Mouse (Mus musculus) midbrain, embryonic 14.5 days (tissue): ENCODE data around the gene Grik1. TPM values are rescaled to one million over a fixed set of nuclear protein-coding genes. Genes with fewer than 3 reads are reported as not detected.
A peak's percentile ranks its signal among the peaks of the same experiment; 100 is the strongest.

Experiments used
- ATAC-seq: fragments of 200-750 bp; cut with Nextera tagmentation; 2 replicates; pipeline ENCODE4 v1.8.0; 2017; ENCODE audit warnings: moderate number of reproducible peaks, moderate library complexity; ENCODE audit not compliant: low FRiP score, low TSS enrichment
- DNase-seq: peaks from one replicate; pipeline ENCODE4 v3.0.0-alpha.2; 2015
- H3K27ac ChIP-seq: fragments of 300-500 bp; sonication (generic); replicated peaks from 2 replicates; pipeline ENCODE4 v1.5.1; 2014; ENCODE audit warnings: mild to moderate bottlenecking, low read depth, low read length, moderate library complexity
- H3K27me3 ChIP-seq: fragments of 300-500 bp; sonication (generic); 2 replicates; pipeline ENCODE4 v1.6.1; 2014; ENCODE audit warnings: low read length, control low read depth, mixed read lengths; ENCODE audit not compliant: control insufficient read depth, insufficient read depth
- H3K36me3 ChIP-seq: fragments of 300-500 bp; sonication (generic); 2 replicates; pipeline ENCODE4 v1.6.1; 2014; ENCODE audit warnings: low read length, control low read depth; ENCODE audit not compliant: control insufficient read depth, insufficient read depth
- H3K4me1 ChIP-seq: fragments of 300-500 bp; sonication (generic); 2 replicates; pipeline ENCODE4 v1.6.1; 2014; ENCODE audit warnings: mild to moderate bottlenecking, antibody characterized with exemption, low read length, control low read depth; ENCODE audit not compliant: control insufficient read depth, insufficient read depth
- H3K4me2 ChIP-seq: fragments of 300-500 bp; sonication (generic); 2 replicates; pipeline ENCODE4 v1.6.1; 2014; ENCODE audit warnings: mild to moderate bottlenecking, low read length, moderate library complexity
- H3K4me3 ChIP-seq: fragments of 300-500 bp; sonication (generic); replicated peaks from 2 replicates; pipeline ENCODE4 v1.5.1; 2014; ENCODE audit warnings: low read depth, low read length
- H3K9ac ChIP-seq: fragments of 300-500 bp; sonication (generic); replicated peaks from 2 replicates; pipeline ENCODE4 v1.6.1; 2014; ENCODE audit warnings: mild to moderate bottlenecking, low read length, moderate library complexity
- H3K9me3 ChIP-seq: fragments of 300-500 bp; sonication (generic); 2 replicates; pipeline ENCODE4 v1.6.1; 2016; ENCODE audit warnings: low read length, control low read depth, mixed read lengths; ENCODE audit not compliant: control insufficient read depth
- WGBS: fragments of 180-500 bp; shearing (Covaris S2); extraction: QIAGEN DNeasy Blood & Tissue Kit; methylation state at CpG from one replicate; pipeline ENCODE4 v1.1.7; 2014; 5-methylcytosine and 5-hydroxymethylcytosine counted together
- polyA plus RNA-seq: library from polyadenylated mRNA; unstranded; fragments of >200 nt; fragmentation: Nextera tagmentation; extraction: Ambion mirVana; gene quantifications from 2 replicates; pipeline ENCODE4 v1.2.1, GENCODE M21; 2014

Gene Grik1
- polyA plus RNA-seq, 1 experiment from 2014 or later, result 26.1 TPM

GRCm38 (mm10) chr16:88187433-88188037, 102.5 kb downstream of the Grik1 start:
- H3K9me3 ChIP-seq, result no peaks in the 10 kb centered on the region
- H3K4me1 ChIP-seq, result no peaks in the 10 kb centered on the region
- H3K27me3 ChIP-seq, result no peaks in the 10 kb centered on the region
- H3K9ac ChIP-seq, result no peak overlapping the region
- H3K36me3 ChIP-seq, result no peaks in the 10 kb centered on the region
- ATAC-seq, result peak; percentile 46; the same call in 1 of the 2 replicates
- peak; percentile 18 for DNase-seq
- WGBS, result 53% methylated on average over 6 of the region's 6 CpGs
- H3K4me3 ChIP-seq, result no peak overlapping the region
- no peak overlapping the region for H3K4me2 ChIP-seq
- H3K27ac ChIP-seq, result no peak overlapping the region; the same call in 1 of the 2 replicates

- DNase-seq (peak; percentile 43), ATAC-seq (no peak; the same call in 1 of the 2 replicates)
- Histone ChIP-seq H3K9me3 (no peaks in the 10 kb centered on the region), H3K4me3 (no peak overlapping the region), H3K4me1 (no peaks in the 10 kb centered on the region; the same call in 1 of the 2 replicates), H3K36me3 (no peaks in the 10 kb centered on the region), H3K4me2 (no peak overlapping the region), H3K27me3 (no peaks in the 10 kb centered on the region), H3K27ac (no peak overlapping the region), H3K9ac (no peak overlapping the region)
- 48% methylated on average over 6 of the region's 6 CpGs for WGBS
These were observed 111.3 kb downstream of the Grik1 start for GRCm38 (mm10) chr16:88178813-88179212.

- H3K4me1 ChIP-seq, result no peaks in the 10 kb centered on the region; the same call in 1 of the 2 replicates
- H3K4me3 ChIP-seq, result no peak overlapping the region
- peak; percentile 76 for DNase-seq
- H3K9ac ChIP-seq, result no peak overlapping the region
- peak; percentile 44; the same call in 1 of the 2 replicates for ATAC-seq
- no peak overlapping the region for H3K27ac ChIP-seq
- WGBS, result 46% methylated on average over 3 of the region's 3 CpGs
- H3K9me3 ChIP-seq, result no peaks in the 10 kb centered on the region
- H3K4me2 ChIP-seq, result no peak overlapping the region
- H3K36me3 ChIP-seq, result no peaks in the 10 kb centered on the region
- H3K27me3 ChIP-seq, result no peaks in the 10 kb centered on the region
These were observed 112.7 kb downstream of the Grik1 start for GRCm38 (mm10) chr16:88177364-88177763.

GRCm38 (mm10) chr16:88174083-88174721, 115.9 kb downstream of the Grik1 start:
- Histone ChIP-seq H3K36me3 (no peaks in the 10 kb centered on the region), H3K27me3 (no peaks in the 10 kb centered on the region), H3K4me3 (no peak overlapping the region), H3K4me1 (no peaks in the 10 kb centered on the region; the same call in 1 of the 2 replicates), H3K9ac (no peak overlapping the region), H3K27ac (no peak overlapping the region), H3K4me2 (no peak overlapping the region), H3K9me3 (no peaks in the 10 kb centered on the region)
- WGBS, result 66% methylated on average over 9 of the region's 9 CpGs
- DNase-seq, result peak; percentile 63
- ATAC-seq, result no peak

- Histone ChIP-seq H3K4me1 (no peaks in the 10 kb centered on the region), H3K9me3 (no peaks in the 10 kb centered on the region), H3K36me3 (no peaks in the 10 kb centered on the region), H3K4me2 (no peak overlapping the region), H3K4me3 (no peak overlapping the region), H3K9ac (no peak overlapping the region), H3K27ac (no peak overlapping the region), H3K27me3 (no peaks in the 10 kb centered on the region)
- DNase-seq (no peak), ATAC-seq (no peak)
These were observed 123.5 kb downstream of the Grik1 start for GRCm38 (mm10) chr16:88166547-88166946.

GRCm38 (mm10) chr16:88142574-88142973, 147.5 kb downstream of the Grik1 start:
- no peak overlapping the region for H3K9ac ChIP-seq
- H3K27ac ChIP-seq, result no peak overlapping the region
- H3K36me3 ChIP-seq, result no peaks in the 10 kb centered on the region
- 49% methylated on average over 2 of the region's 2 CpGs for WGBS
- no peak overlapping the region for H3K4me2 ChIP-seq
- H3K4me3 ChIP-seq, result no peak overlapping the region
- DNase-seq (peak; percentile 53), ATAC-seq (no peak)
- H3K4me1 ChIP-seq, result peaks cover 4% of the 10 kb centered on the region; the same call in 1 of the 2 replicates
- H3K27me3 ChIP-seq, result no peaks in the 10 kb centered on the region
- H3K9me3 ChIP-seq, result no peaks in the 10 kb centered on the region

GRCm38 (mm10) chr16:88142136-88142535, 147.9 kb downstream of the Grik1 start:
- 62% methylated on average over 2 of the region's 2 CpGs for WGBS
- H3K9me3 ChIP-seq, result no peaks in the 10 kb centered on the region
- H3K27me3 ChIP-seq, result no peaks in the 10 kb centered on the region
- DNase-seq (no peak), ATAC-seq (no peak)
- H3K36me3 ChIP-seq, result no peaks in the 10 kb centered on the region
- no peak overlapping the region for H3K27ac ChIP-seq
- no peak overlapping the region for H3K4me3 ChIP-seq
- no peak overlapping the region for H3K9ac ChIP-seq
- peaks cover 4% of the 10 kb centered on the region; the same call in 1 of the 2 replicates for H3K4me1 ChIP-seq
- no peak overlapping the region for H3K4me2 ChIP-seq

- Histone ChIP-seq H3K36me3 (no peaks in the 10 kb centered on the region), H3K9me3 (no peaks in the 10 kb centered on the region), H3K27ac (no peak overlapping the region), H3K9ac (no peak overlapping the region), H3K27me3 (no peaks in the 10 kb centered on the region), H3K4me1 (peaks cover 4% of the 10 kb centered on the region; the same call in 1 of the 2 replicates), H3K4me2 (no peak overlapping the region), H3K4me3 (no peak overlapping the region)
- DNase-seq (no peak), ATAC-seq (no peak)
- WGBS, result 90% methylated on average over 2 of the region's 2 CpGs
These were observed 148.5 kb downstream of the Grik1 start for GRCm38 (mm10) chr16:88141594-88141993.

- no peak for DNase-seq
- no peak overlapping the region for H3K4me2 ChIP-seq
- 84% methylated on average over 1 of the region's 1 CpGs for WGBS
- H3K9ac ChIP-seq, result no peak overlapping the region
- no peak overlapping the region for H3K4me3 ChIP-seq
- no peaks in the 10 kb centered on the region for H3K27me3 ChIP-seq
- ATAC-seq, result no peak
- H3K27ac ChIP-seq, result no peak overlapping the region
- H3K4me1 ChIP-seq, result peaks cover 4% of the 10 kb centered on the region; the same call in 1 of the 2 replicates
- H3K9me3 ChIP-seq, result no peaks in the 10 kb centered on the region
- no peaks in the 10 kb centered on the region for H3K36me3 ChIP-seq
These were observed 151.2 kb downstream of the Grik1 start for GRCm38 (mm10) chr16:88138913-88139312.
